Mouse (Mus musculus): ENCODE data around the gene Sfrp4. TPM values are rescaled to one million over a fixed set of nuclear protein-coding genes. Genes with fewer than 3 reads are reported as not detected.

Sfrp4 gene
- polyA plus RNA-seq, 1 experiment from 2014 or later = 12.0 TPM

- Histone ChIP-seq H3K9me3 (replicated peaks; ENCODE audit: control insufficient read depth, low read length) (no peaks in the 10 kb centered on the region), H3K27ac (ENCODE audit: low read length) (no peak overlapping the region), H3K36me3 (ENCODE audit: control insufficient read depth, insufficient read depth, low read length) (no peaks in the 10 kb centered on the region), H3K9ac (ENCODE audit: low read length) (no peak overlapping the region), H3K4me3 (replicated peaks; ENCODE audit: low read length) (no peak overlapping the region), H3K4me2 (ENCODE audit: low read depth, low read length) (0 out of 2 replicates have a peak overlapping the region, but pooled peaks have one; percentile 85), H3K4me1 (ENCODE audit: control insufficient read depth, insufficient read depth, low read length) (peaks cover 6% of the 10 kb centered on the region), H3K27me3 (ENCODE audit: control insufficient read depth, insufficient read depth, low read length) (peaks cover 14% of the 10 kb centered on the region)
- 83% methylated on average over 11 of the region's 11 CpGs for WGBS
- ATAC-seq (ENCODE audit: insufficient read depth, low FRiP score) = no peak
Observed at GRCm38 (mm10) chr13:19624632-19625320, 1.9 kb downstream of the Sfrp4 start.

- Histone ChIP-seq H3K27me3 (ENCODE audit: control insufficient read depth, insufficient read depth, low read length) (peaks cover 14% of the 10 kb centered on the region), H3K27ac (ENCODE audit: low read length) (no peak overlapping the region), H3K4me1 (ENCODE audit: control insufficient read depth, insufficient read depth, low read length) (peaks cover 6% of the 10 kb centered on the region), H3K9ac (ENCODE audit: low read length) (no peak overlapping the region), H3K9me3 (replicated peaks; ENCODE audit: control insufficient read depth, low read length) (no peaks in the 10 kb centered on the region), H3K4me3 (replicated peaks; ENCODE audit: low read length) (no peak overlapping the region), H3K36me3 (ENCODE audit: control insufficient read depth, insufficient read depth, low read length) (no peaks in the 10 kb centered on the region), H3K4me2 (ENCODE audit: low read depth, low read length) (no peak overlapping the region)
- no peak for ATAC-seq (ENCODE audit: insufficient read depth, low FRiP score)
- WGBS = 66% methylated on average over 1 of the region's 1 CpGs
Observed at GRCm38 (mm10) chr13:19626473-19626872, 3.6 kb downstream of the Sfrp4 start.

GRCm38 (mm10) chr13:19630768-19631709, 8.1 kb downstream of the Sfrp4 start:
- no peak overlapping the region for H3K9ac ChIP-seq (ENCODE audit: low read length)
- no peak overlapping the region for H3K27ac ChIP-seq (ENCODE audit: low read length)
- no peaks in the 10 kb centered on the region for H3K9me3 ChIP-seq (replicated peaks; ENCODE audit: control insufficient read depth, low read length)
- no peaks in the 10 kb centered on the region for H3K36me3 ChIP-seq (ENCODE audit: control insufficient read depth, insufficient read depth, low read length)
- no peak for ATAC-seq (ENCODE audit: insufficient read depth, low FRiP score)
- no peaks in the 10 kb centered on the region for H3K27me3 ChIP-seq (ENCODE audit: control insufficient read depth, insufficient read depth, low read length)
- 90% methylated on average over 5 of the region's 5 CpGs for WGBS
- no peak overlapping the region for H3K4me2 ChIP-seq (ENCODE audit: low read depth, low read length)
- no peaks in the 10 kb centered on the region for H3K4me1 ChIP-seq (ENCODE audit: control insufficient read depth, insufficient read depth, low read length)
- H3K4me3 ChIP-seq (replicated peaks; ENCODE audit: low read length) = no peak overlapping the region

GRCm38 (mm10) chr13:19636131-19636530, 13.2 kb downstream of the Sfrp4 start:
- Histone ChIP-seq H3K9me3 (replicated peaks; ENCODE audit: control insufficient read depth, low read length) (no peaks in the 10 kb centered on the region), H3K9ac (ENCODE audit: low read length) (no peak overlapping the region), H3K4me3 (replicated peaks; ENCODE audit: low read length) (no peak overlapping the region), H3K4me2 (ENCODE audit: low read depth, low read length) (no peak overlapping the region), H3K27me3 (ENCODE audit: control insufficient read depth, insufficient read depth, low read length) (no peaks in the 10 kb centered on the region), H3K27ac (ENCODE audit: low read length) (no peak overlapping the region), H3K4me1 (ENCODE audit: control insufficient read depth, insufficient read depth, low read length) (no peaks in the 10 kb centered on the region), H3K36me3 (ENCODE audit: control insufficient read depth, insufficient read depth, low read length) (no peaks in the 10 kb centered on the region)
- 66% methylated on average over 4 of the region's 4 CpGs for WGBS
- ATAC-seq (ENCODE audit: insufficient read depth, low FRiP score) = no peak

GRCm38 (mm10) chr13:19640203-19640851, 17.4 kb downstream of the Sfrp4 start:
- no peaks in the 10 kb centered on the region for H3K9me3 ChIP-seq (replicated peaks; ENCODE audit: control insufficient read depth, low read length)
- WGBS = 62% methylated on average over 2 of the region's 2 CpGs
- H3K4me3 ChIP-seq (replicated peaks; ENCODE audit: low read length) = no peak overlapping the region
- no peak overlapping the region for H3K4me2 ChIP-seq (ENCODE audit: low read depth, low read length)
- no peaks in the 10 kb centered on the region for H3K27me3 ChIP-seq (ENCODE audit: control insufficient read depth, insufficient read depth, low read length)
- no peak overlapping the region for H3K9ac ChIP-seq (ENCODE audit: low read length)
- no peaks in the 10 kb centered on the region for H3K36me3 ChIP-seq (ENCODE audit: control insufficient read depth, insufficient read depth, low read length)
- ATAC-seq (ENCODE audit: insufficient read depth, low FRiP score) = no peak
- no peak overlapping the region for H3K27ac ChIP-seq (ENCODE audit: low read length)
- H3K4me1 ChIP-seq (ENCODE audit: control insufficient read depth, insufficient read depth, low read length) = no peaks in the 10 kb centered on the region

- ATAC-seq (ENCODE audit: insufficient read depth, low FRiP score) = no peak
Observed at GRCm38 (mm10) chr13:19643519-19643918, 20.6 kb downstream of the Sfrp4 start.

GRCm38 (mm10) chr13:19644225-19644624, 21.3 kb downstream of the Sfrp4 start:
- ATAC-seq (ENCODE audit: insufficient read depth, low FRiP score) = no peak
- H3K36me3 ChIP-seq (ENCODE audit: control insufficient read depth, insufficient read depth, low read length) = no peaks in the 10 kb centered on the region
- no peak overlapping the region for H3K27ac ChIP-seq (ENCODE audit: low read length)
- no peaks in the 10 kb centered on the region for H3K4me1 ChIP-seq (ENCODE audit: control insufficient read depth, insufficient read depth, low read length)
- H3K27me3 ChIP-seq (ENCODE audit: control insufficient read depth, insufficient read depth, low read length) = no peaks in the 10 kb centered on the region
- H3K9ac ChIP-seq (ENCODE audit: low read length) = no peak overlapping the region
- H3K4me2 ChIP-seq (ENCODE audit: low read depth, low read length) = no peak overlapping the region
- 67% methylated on average over 2 of the region's 2 CpGs for WGBS
- H3K9me3 ChIP-seq (replicated peaks; ENCODE audit: control insufficient read depth, low read length) = no peaks in the 10 kb centered on the region
- H3K4me3 ChIP-seq (replicated peaks; ENCODE audit: low read length) = no peak overlapping the region

More at GRCm38 (mm10) chr13:19643519-19643918, 20.6 kb downstream of the Sfrp4 start:
- Histone ChIP-seq H3K27ac (ENCODE audit: low read length) (no peak overlapping the region), H3K4me1 (ENCODE audit: control insufficient read depth, insufficient read depth, low read length) (no peaks in the 10 kb centered on the region), H3K36me3 (ENCODE audit: control insufficient read depth, insufficient read depth, low read length) (no peaks in the 10 kb centered on the region), H3K9ac (ENCODE audit: low read length) (no peak overlapping the region), H3K4me3 (replicated peaks; ENCODE audit: low read length) (no peak overlapping the region), H3K4me2 (ENCODE audit: low read depth, low read length) (no peak overlapping the region), H3K9me3 (replicated peaks; ENCODE audit: control insufficient read depth, low read length) (no peaks in the 10 kb centered on the region), H3K27me3 (ENCODE audit: control insufficient read depth, insufficient read depth, low read length) (no peaks in the 10 kb centered on the region)
- WGBS = 35% methylated on average over 1 of the region's 1 CpGs

GRCm38 (mm10) chr13:19649824-19650223, 26.9 kb downstream of the Sfrp4 start:
- WGBS = 92% methylated on average over 2 of the region's 2 CpGs

GRCm38 (mm10) chr13:19652405-19652804, 29.5 kb downstream of the Sfrp4 start:
- Histone ChIP-seq H3K4me1 (ENCODE audit: control insufficient read depth, insufficient read depth, low read length) (no peaks in the 10 kb centered on the region), H3K4me2 (ENCODE audit: low read depth, low read length) (no peak overlapping the region), H3K27ac (ENCODE audit: low read length) (no peak overlapping the region), H3K27me3 (ENCODE audit: control insufficient read depth, insufficient read depth, low read length) (no peaks in the 10 kb centered on the region), H3K9ac (ENCODE audit: low read length) (no peak overlapping the region), H3K36me3 (ENCODE audit: control insufficient read depth, insufficient read depth, low read length) (no peaks in the 10 kb centered on the region), H3K9me3 (replicated peaks; ENCODE audit: control insufficient read depth, low read length) (no peaks in the 10 kb centered on the region), H3K4me3 (replicated peaks; ENCODE audit: low read length) (no peak overlapping the region)
- 84% methylated on average over 2 of the region's 2 CpGs for WGBS
- ATAC-seq (ENCODE audit: insufficient read depth, low FRiP score) = no peak

More at GRCm38 (mm10) chr13:19649824-19650223, 26.9 kb downstream of the Sfrp4 start:
- ATAC-seq (ENCODE audit: insufficient read depth, low FRiP score) = no peak
- Histone ChIP-seq H3K27me3 (ENCODE audit: control insufficient read depth, insufficient read depth, low read length) (no peaks in the 10 kb centered on the region), H3K4me3 (replicated peaks; ENCODE audit: low read length) (no peak overlapping the region), H3K4me1 (ENCODE audit: control insufficient read depth, insufficient read depth, low read length) (no peaks in the 10 kb centered on the region), H3K4me2 (ENCODE audit: low read depth, low read length) (no peak overlapping the region), H3K36me3 (ENCODE audit: control insufficient read depth, insufficient read depth, low read length) (no peaks in the 10 kb centered on the region), H3K9me3 (replicated peaks; ENCODE audit: control insufficient read depth, low read length) (no peaks in the 10 kb centered on the region), H3K27ac (ENCODE audit: low read length) (no peak overlapping the region), H3K9ac (ENCODE audit: low read length) (no peak overlapping the region)

Data from stomach, embryonic 16.5 days (tissue).